Mouse (Mus musculus) embryo, embryonic 11 days (tissue): Measurements from ENCODE around the gene Fam114a2.

Experiments
- DNase-seq: peaks from one replicate; pipeline ENCODE4 v3.0.0-alpha.2; 2015

Gene Fam114a2

GRCm38 (mm10) chr11:57518751-57519148, 333 bp upstream of the Fam114a2 start:
- DNase-seq, result no peak

GRCm38 (mm10) chr11:57516946-57517441, 1.4 kb downstream of the Fam114a2 start:
- no peak for DNase-seq

GRCm38 (mm10) chr11:57515218-57515617, 3.2 kb downstream of the Fam114a2 start:
- no peak for DNase-seq

GRCm38 (mm10) chr11:57506899-57507298, 11.5 kb downstream of the Fam114a2 start:
- DNase-seq, result no peak

- no peak for DNase-seq
Observed at GRCm38 (mm10) chr11:57503155-57503554, 15.3 kb downstream of the Fam114a2 start.

GRCm38 (mm10) chr11:57498215-57498614, 20.2 kb downstream of the Fam114a2 start:
- no peak for DNase-seq

- DNase-seq, result no peak
Observed at GRCm38 (mm10) chr11:57497701-57498100, 20.7 kb downstream of the Fam114a2 start.

GRCm38 (mm10) chr11:57496462-57497039, 21.9 kb downstream of the Fam114a2 start:
- DNase-seq, result no peak

- DNase-seq, result no peak
Observed at GRCm38 (mm10) chr11:57488436-57488835, 30.0 kb downstream of the Fam114a2 start.

- no peak for DNase-seq
Observed at GRCm38 (mm10) chr11:57478077-57478476, 40.3 kb downstream of the Fam114a2 start.

GRCm38 (mm10) chr11:57475119-57475518, 43.3 kb downstream of the Fam114a2 start:
- peak; percentile 63 for DNase-seq

- peak; percentile 27 for DNase-seq
Observed at GRCm38 (mm10) chr11:57474296-57474941, 44.0 kb downstream of the Fam114a2 start.

- no peak for DNase-seq
Observed at GRCm38 (mm10) chr11:57470979-57471378, 47.4 kb downstream of the Fam114a2 start.

GRCm38 (mm10) chr11:57470056-57470455, 48.4 kb downstream of the Fam114a2 start:
- DNase-seq, result no peak

- DNase-seq, result no peak
Observed at GRCm38 (mm10) chr11:57468706-57469105, 49.7 kb downstream of the Fam114a2 start.

GRCm38 (mm10) chr11:57467159-57468110, 51.0 kb downstream of the Fam114a2 start:
- DNase-seq, result peak; percentile 86

- DNase-seq, result no peak
Observed at GRCm38 (mm10) chr11:57465844-57466243, 52.6 kb downstream of the Fam114a2 start.

- DNase-seq, result peak; percentile 41
Observed at GRCm38 (mm10) chr11:57465025-57465424, 53.4 kb downstream of the Fam114a2 start.

GRCm38 (mm10) chr11:57459759-57460158, 58.7 kb downstream of the Fam114a2 start:
- no peak for DNase-seq

- DNase-seq, result peak; percentile 36
Observed at GRCm38 (mm10) chr11:57454421-57454820, 64.0 kb downstream of the Fam114a2 start.

- no peak for DNase-seq
Observed at GRCm38 (mm10) chr11:57445237-57445962, 73.0 kb downstream of the Fam114a2 start.

GRCm38 (mm10) chr11:57434153-57434552, 84.3 kb downstream of the Fam114a2 start:
- DNase-seq, result peak; percentile 76
